Mouse (Mus musculus) lung, postnatal 0 days (tissue): ENCODE measurements around the gene Ostn. TPM values are rescaled to one million over a fixed set of nuclear protein-coding genes. Genes with fewer than 3 reads are reported as not detected.

Source experiments
- ATAC-seq: fragments of 200-750 bp; cut with Nextera tagmentation; 2 replicates; pipeline ENCODE4 v1.8.0; 2017; ENCODE audit warnings: moderate library complexity
- DNase-seq: peaks from one replicate; pipeline ENCODE4 v3.0.0-alpha.2; 2016; ENCODE audit warnings: low spot score
- H3K27ac ChIP-seq: fragments of 300-500 bp; sonication (generic); 2 replicates; pipeline ENCODE4 v1.5.1; 2014; ENCODE audit warnings: antibody characterized with exemption, mild to moderate bottlenecking, low read length, mixed read lengths
- H3K27me3 ChIP-seq: fragments of 300-500 bp; sonication (generic); replicated peaks from 2 replicates; pipeline ENCODE4 v1.6.1; 2014; ENCODE audit warnings: low read length, mixed read lengths; ENCODE audit not compliant: insufficient read depth
- H3K36me3 ChIP-seq: fragments of 300-500 bp; sonication (generic); 2 replicates; pipeline ENCODE4 v1.6.1; 2014; ENCODE audit warnings: low read length, mixed read lengths; ENCODE audit not compliant: insufficient read depth
- H3K4me1 ChIP-seq: fragments of 300-500 bp; sonication (generic); 2 replicates; pipeline ENCODE4 v1.6.1; 2014; ENCODE audit warnings: antibody characterized with exemption, low read depth, low read length, mixed read lengths; ENCODE audit not compliant: insufficient read depth
- H3K4me2 ChIP-seq: fragments of 300-500 bp; sonication (generic); replicated peaks from 2 replicates; pipeline ENCODE4 v1.6.1; 2014; ENCODE audit warnings: low read depth, mild to moderate bottlenecking, low read length, moderate library complexity, mixed read lengths
- H3K4me3 ChIP-seq: fragments of 300-500 bp; sonication (generic); 2 replicates; pipeline ENCODE4 v1.5.1; 2014; ENCODE audit warnings: low read depth, low read length
- H3K9ac ChIP-seq: fragments of 300-500 bp; sonication (generic); replicated peaks from 2 replicates; pipeline ENCODE4 v1.6.1; 2014; ENCODE audit warnings: low read depth, mild to moderate bottlenecking
- H3K9me3 ChIP-seq: fragments of 300-500 bp; sonication (generic); 2 replicates; pipeline ENCODE4 v1.6.1; 2016; ENCODE audit warnings: low read length, mixed read lengths
- CTCF ChIP-seq: IDR thresholded peaks from 2 replicates; pipeline ENCODE4 v1.5.1; 2016; ENCODE audit warnings: antibody characterized with exemption, mild to moderate bottlenecking
- EP300 ChIP-seq: IDR thresholded peaks from 2 replicates; pipeline ENCODE4 v1.6.1; 2016; ENCODE audit warnings: antibody characterized with exemption, mild to moderate bottlenecking, control low read depth
- WGBS: fragments of 180-500 bp; shearing (Covaris S2); extraction: QIAGEN DNeasy Blood & Tissue Kit; methylation state at CpG from one replicate; pipeline ENCODE4 v1.1.7; 2014; 5-methylcytosine and 5-hydroxymethylcytosine counted together
- polyA plus RNA-seq: library from polyadenylated mRNA; unstranded; fragments of >200 nt; fragmentation: Nextera tagmentation; extraction: Ambion mirVana; gene quantifications from 2 replicates; pipeline ENCODE4 v1.2.1, GENCODE M21; 2015

Gene Ostn
- polyA plus RNA-seq, 1 experiment from 2014 or later = not detected

- H3K27ac ChIP-seq = no peak overlapping the region
- DNase-seq = no peak
- no peak overlapping the region for H3K4me2 ChIP-seq
- no peak overlapping the region for H3K4me3 ChIP-seq
- H3K27me3 ChIP-seq = no peaks in the 10 kb centered on the region
- ATAC-seq = no peak
- H3K9me3 ChIP-seq = no peaks in the 10 kb centered on the region
- no peaks in the 10 kb centered on the region for H3K4me1 ChIP-seq
- no peaks in the 10 kb centered on the region for H3K36me3 ChIP-seq
- no peak overlapping the region for H3K9ac ChIP-seq
- 91% methylated on average over 2 of the region's 2 CpGs for WGBS
- TF ChIP-seq EP300 (no peak), CTCF (no peak)
These were observed 19.2 kb downstream of the Ostn start for GRCm38 (mm10) chr16:27326463-27326862.

GRCm38 (mm10) chr16:27347521-27347920 is 40.2 kb downstream of the Ostn start:
- DNase-seq = no peak
- no peak for ATAC-seq
- TF ChIP-seq CTCF (no peak), EP300 (no peak)
- Histone ChIP-seq H3K4me1 (no peaks in the 10 kb centered on the region), H3K36me3 (no peaks in the 10 kb centered on the region), H3K4me2 (no peak overlapping the region), H3K4me3 (no peak overlapping the region), H3K27ac (no peak overlapping the region), H3K9me3 (no peaks in the 10 kb centered on the region), H3K9ac (no peak overlapping the region), H3K27me3 (no peaks in the 10 kb centered on the region)
- 56% methylated on average over 3 of the region's 3 CpGs for WGBS

GRCm38 (mm10) chr16:27348359-27348758 is 41.1 kb downstream of the Ostn start:
- no peaks in the 10 kb centered on the region for H3K4me1 ChIP-seq
- no peak overlapping the region for H3K27ac ChIP-seq
- no peak overlapping the region for H3K4me2 ChIP-seq
- H3K27me3 ChIP-seq = no peaks in the 10 kb centered on the region
- H3K9me3 ChIP-seq = no peaks in the 10 kb centered on the region
- no peak for TF ChIP-seq CTCF
- no peak for TF ChIP-seq EP300
- no peak overlapping the region for H3K9ac ChIP-seq
- no peaks in the 10 kb centered on the region for H3K36me3 ChIP-seq
- 49% methylated on average over 1 of the region's 1 CpGs for WGBS
- DNase-seq (no peak), ATAC-seq (no peak)
- H3K4me3 ChIP-seq = no peak overlapping the region

GRCm38 (mm10) chr16:27349235-27349634 is 41.9 kb downstream of the Ostn start:
- no peak for ATAC-seq
- Histone ChIP-seq H3K4me3 (no peak overlapping the region), H3K36me3 (no peaks in the 10 kb centered on the region), H3K9ac (no peak overlapping the region), H3K27me3 (no peaks in the 10 kb centered on the region), H3K9me3 (no peaks in the 10 kb centered on the region), H3K4me1 (no peaks in the 10 kb centered on the region), H3K27ac (no peak overlapping the region), H3K4me2 (no peak overlapping the region)
- TF ChIP-seq EP300 (no peak), CTCF (no peak)
- WGBS = 90% methylated on average over 2 of the region's 2 CpGs
- DNase-seq = no peak

- WGBS = 83% methylated on average over 7 of the region's 7 CpGs
- Histone ChIP-seq H3K4me3 (no peak overlapping the region), H3K4me1 (no peaks in the 10 kb centered on the region), H3K9ac (no peak overlapping the region), H3K9me3 (no peaks in the 10 kb centered on the region), H3K36me3 (no peaks in the 10 kb centered on the region), H3K4me2 (no peak overlapping the region), H3K27ac (no peak overlapping the region), H3K27me3 (no peaks in the 10 kb centered on the region)
- DNase-seq (no peak), ATAC-seq (no peak)
- no peak for TF ChIP-seq EP300
- no peak for TF ChIP-seq CTCF
These were observed 42.7 kb downstream of the Ostn start for GRCm38 (mm10) chr16:27349878-27350532.

GRCm38 (mm10) chr16:27354464-27354863 is 47.2 kb downstream of the Ostn start:
- TF ChIP-seq CTCF (no peak), EP300 (no peak)
- no peak for DNase-seq
- no peak overlapping the region for H3K9ac ChIP-seq
- no peaks in the 10 kb centered on the region for H3K27me3 ChIP-seq
- ATAC-seq = no peak
- H3K4me3 ChIP-seq = no peak overlapping the region
- WGBS = 65% methylated on average over 2 of the region's 2 CpGs
- no peaks in the 10 kb centered on the region for H3K4me1 ChIP-seq
- no peaks in the 10 kb centered on the region for H3K9me3 ChIP-seq
- H3K27ac ChIP-seq = no peak overlapping the region
- H3K4me2 ChIP-seq = no peak overlapping the region
- H3K36me3 ChIP-seq = no peaks in the 10 kb centered on the region

GRCm38 (mm10) chr16:27360059-27360458 is 52.8 kb downstream of the Ostn start:
- WGBS = 83% methylated on average over 1 of the region's 1 CpGs
- Histone ChIP-seq H3K27me3 (no peaks in the 10 kb centered on the region), H3K4me2 (no peak overlapping the region), H3K9me3 (no peaks in the 10 kb centered on the region), H3K4me3 (no peak overlapping the region), H3K36me3 (no peaks in the 10 kb centered on the region), H3K27ac (no peak overlapping the region), H3K4me1 (no peaks in the 10 kb centered on the region), H3K9ac (no peak overlapping the region)
- no peak for DNase-seq
- no peak for ATAC-seq
- no peak for TF ChIP-seq CTCF
- no peak for TF ChIP-seq EP300
